Mouse (Mus musculus) small intestine, adult 2 months (tissue): Measurements from ENCODE around the gene Slco3a1.

Experiments used
- CTCF ChIP-seq: fragments of 200-500 bp; IDR thresholded peaks from 2 replicates; pipeline ENCODE4 v1.5.1; 2012; ENCODE audit warnings: low read depth, mild to moderate bottlenecking, control low read depth, inconsistent platforms, low read length, moderate library complexity, mixed read lengths; ENCODE audit not compliant: insufficient replicate concordance, insufficient read length; ENCODE audit errors: extremely low read depth
- POLR2A ChIP-seq: fragments of 200-500 bp; IDR thresholded peaks from 2 replicates; pipeline ENCODE4 v1.6.1; 2012; ENCODE audit warnings: low read depth, mild to moderate bottlenecking, control low read depth, inconsistent platforms, low read length, moderate library complexity

DNA sequence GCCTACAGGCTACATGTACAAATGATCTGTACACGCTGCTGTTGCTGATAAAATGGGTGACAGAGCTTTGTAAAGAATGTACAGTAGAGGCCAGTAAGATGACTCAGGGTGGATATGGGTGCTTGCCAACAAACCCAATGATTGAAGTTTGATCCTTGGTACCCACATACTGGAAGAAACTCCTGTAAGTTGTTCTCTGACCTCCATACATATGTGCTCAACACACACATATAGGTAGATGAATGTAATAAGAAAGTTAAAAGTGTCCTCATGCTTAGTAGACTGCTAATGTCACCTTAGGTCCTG lies 284.5 kb downstream of the Slco3a1 start:
- TF ChIP-seq POLR2A, result no peak
- no peak for TF ChIP-seq CTCF
